Mouse (Mus musculus): ENCODE measurements around the gene Hacd3.
A peak's percentile ranks its signal among the peaks of the same experiment; 100 is the strongest.

DNA sequence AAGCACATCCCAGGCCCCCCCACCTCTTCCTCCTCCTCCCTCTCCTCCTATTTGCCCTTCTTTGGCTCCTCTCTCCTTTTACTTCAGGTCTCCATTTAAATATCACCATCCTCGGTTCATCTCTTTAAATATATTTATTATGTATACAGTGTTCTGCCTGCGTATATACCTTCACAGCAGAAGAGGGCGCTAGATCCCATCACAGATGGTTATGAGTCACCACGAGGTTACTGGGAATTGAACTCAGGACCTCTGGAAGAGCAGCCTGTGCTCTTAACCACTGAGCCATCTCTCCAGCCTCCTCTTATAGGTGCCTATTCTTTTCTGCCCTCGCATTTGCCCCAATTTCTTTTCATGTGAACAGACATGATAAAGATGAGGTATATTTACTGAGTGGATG, 84.0 kb downstream of the Hacd3 start:
- TF ChIP-seq CTCF (conservative IDR thresholded peaks at IDR 0.05 in 1 of 2, IDR thresholded peaks at IDR 0.05 in 1 of 2; ENCODE audit: low read depth in 2 of 2, low read length in 2 of 2) (peak in 1 of 2 experiments; percentile 32; a peak in 2 of 4 replicates), POLR2A (IDR thresholded peaks at IDR 0.05; ENCODE audit: low read depth, low read length) (no peak), HCFC1 (IDR thresholded peaks at IDR 0.05; ENCODE audit: low read depth, low read length) (no peak), NELFE (IDR thresholded peaks at IDR 0.05; ENCODE audit: low read depth, low read length) (no peak), MXI1 (IDR thresholded peaks at IDR 0.05; ENCODE audit: low read depth, low read length) (no peak), EP300 (IDR thresholded peaks at IDR 0.05; ENCODE audit: low read length) (no peak), MYC (IDR thresholded peaks at IDR 0.05; ENCODE audit: low read depth, low read length) (no peak), E2F4 (IDR thresholded peaks at IDR 0.05; ENCODE audit: insufficient replicate concordance, low read depth, low read length) (no peak), MAFK (IDR thresholded peaks at IDR 0.05; ENCODE audit: insufficient replicate concordance, low read length) (no peak), SIN3A (IDR thresholded peaks at IDR 0.05; ENCODE audit: low read length) (no peak), POLR2AphosphoS2 (IDR thresholded peaks at IDR 0.05; ENCODE audit: low read depth, low read length) (no peak), ETS1 (conservative IDR thresholded peaks at IDR 0.05; ENCODE audit: low read depth, low read length) (no peak)
